Mouse (Mus musculus): Measurements from ENCODE around the gene Hnrnpul2.
"Not testable (repeated sequence)": the region's sequence is repeated elsewhere in the genome, so short reads cannot be mapped to it uniquely, and the experiment has no call there.

Hnrnpul2 gene

DNA sequence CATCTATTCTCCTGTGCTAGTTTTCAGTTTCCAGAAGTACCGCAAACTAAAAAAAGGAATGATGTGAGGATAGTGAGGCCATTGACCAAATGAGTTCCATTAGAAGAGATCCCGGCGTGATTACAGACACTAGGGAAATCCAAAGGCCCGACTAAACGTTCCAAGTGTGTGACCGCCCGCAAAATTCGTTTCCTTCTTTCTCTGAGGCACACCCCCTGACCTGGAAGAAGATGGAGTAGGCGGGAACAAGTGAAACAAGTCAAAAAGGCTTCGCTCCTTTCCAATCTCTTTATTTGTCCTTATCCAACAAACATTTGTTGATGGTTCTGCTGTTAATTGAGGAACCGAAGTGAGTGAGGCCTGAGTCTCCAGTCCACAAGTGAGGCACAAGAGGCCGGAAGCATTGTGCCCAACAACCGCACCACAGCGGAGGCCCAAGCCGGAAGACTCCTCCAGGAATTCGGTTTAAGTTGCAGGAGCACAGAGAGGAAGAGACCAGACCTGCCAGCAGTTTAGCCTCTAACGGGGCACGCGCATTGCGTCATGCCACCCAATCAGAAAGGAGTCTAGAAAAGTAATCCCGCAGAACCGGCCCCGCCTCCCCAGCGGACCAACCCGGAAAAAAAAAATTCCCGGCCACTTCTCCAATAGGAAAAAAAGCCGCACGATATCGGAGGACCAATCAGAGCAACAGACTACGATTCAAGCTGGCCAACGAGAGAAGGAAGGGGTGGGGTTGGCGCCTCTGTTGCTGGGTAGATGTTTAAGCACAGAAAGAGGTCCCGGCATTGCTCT, 812 bp upstream of the Hnrnpul2 start, which contains the start of gene Ttc9c:
Ttc9c (minus strand) TSS at position 533 of the 795 bp plus-strand sequence.
- DNase-seq, result peak; percentile 86 to 90

DNA sequence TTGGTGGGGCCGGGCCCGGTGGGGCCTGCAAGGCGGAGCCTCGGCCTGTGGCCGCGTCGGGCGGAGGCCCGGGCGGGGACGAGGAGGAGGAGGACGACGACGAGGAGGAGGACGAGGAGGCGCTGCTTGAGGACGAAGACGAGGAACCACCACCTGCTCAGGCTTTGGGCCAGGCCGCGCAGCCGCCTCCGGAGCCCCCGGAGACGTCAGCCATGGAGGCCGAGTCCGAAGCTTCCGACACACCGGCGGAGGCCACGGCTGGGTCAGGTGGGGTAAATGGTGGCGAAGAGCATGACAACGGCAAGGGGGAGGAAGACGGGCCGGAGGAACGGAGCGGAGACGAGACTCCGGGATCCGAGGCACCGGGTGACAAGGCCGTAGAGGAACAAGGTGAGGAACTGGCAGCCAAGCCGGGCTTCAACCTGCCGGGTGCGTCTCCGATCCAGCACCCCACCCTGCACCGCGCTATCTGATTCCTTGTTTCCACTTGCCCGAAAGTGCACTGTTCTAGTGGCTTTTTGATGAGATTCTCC, 680 bp downstream of the Hnrnpul2 start:
- no peak for DNase-seq

DNA sequence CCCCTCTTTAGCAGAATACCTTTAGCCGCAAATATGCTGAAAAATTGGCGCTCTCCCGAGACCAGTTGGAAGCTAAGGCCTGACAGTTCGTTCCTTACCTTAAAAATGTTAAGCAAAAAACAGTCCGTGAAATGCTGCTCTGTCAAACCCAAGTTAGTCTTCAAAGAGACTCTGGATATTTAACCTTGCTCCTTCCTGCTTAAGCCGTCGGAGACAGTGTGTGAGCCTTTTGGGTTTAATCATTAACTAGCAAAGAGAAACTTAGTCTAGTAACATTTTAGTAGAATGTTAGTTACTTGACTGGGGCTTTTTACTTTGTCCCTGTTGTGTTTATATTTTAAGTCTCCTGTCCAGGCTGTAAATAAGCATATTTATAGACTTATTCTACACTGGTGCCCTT, 1.3 kb downstream of the Hnrnpul2 start:
- no peak for DNase-seq

DNA sequence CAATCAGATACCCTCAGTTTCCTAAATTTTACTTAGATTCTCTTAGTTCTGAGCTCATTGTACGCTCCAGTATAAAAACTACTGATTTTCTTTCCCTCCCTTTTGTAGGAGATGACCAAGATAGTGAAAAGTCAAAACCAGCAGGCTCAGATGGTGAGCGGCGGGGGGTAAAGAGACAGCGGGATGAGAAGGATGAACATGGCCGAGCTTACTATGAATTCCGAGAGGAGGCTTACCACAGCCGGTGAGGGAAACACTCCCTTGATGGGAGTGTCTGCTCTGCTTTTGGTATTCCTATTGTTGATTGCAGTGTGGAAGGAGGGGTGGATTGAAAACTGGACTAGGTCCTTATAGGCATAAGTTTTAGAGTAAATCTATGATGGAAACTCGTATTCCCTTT, 2.9 kb downstream of the Hnrnpul2 start:
- DNase-seq, result no peak

DNA sequence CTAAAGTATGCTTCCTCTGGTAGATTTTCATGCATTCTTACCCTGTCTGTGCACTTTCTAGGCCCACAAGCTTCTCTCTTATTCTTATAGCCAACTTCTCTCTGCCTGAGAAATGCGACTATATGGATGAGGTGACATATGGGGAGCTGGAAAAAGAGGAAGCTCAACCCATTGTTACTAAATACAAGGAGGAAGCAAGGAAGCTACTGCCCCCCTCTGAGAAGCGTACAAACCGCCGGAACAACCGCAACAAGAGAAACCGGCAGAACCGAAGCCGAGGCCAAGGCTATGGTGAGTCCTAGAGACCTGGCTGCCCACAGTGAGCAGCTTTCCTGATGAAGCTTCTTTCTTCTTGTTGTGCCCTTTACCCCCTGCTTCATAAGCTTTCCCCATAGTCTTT, 9.8 kb downstream of the Hnrnpul2 start, which contains the start of gene AC129217.1:
AC129217.1 (plus strand) TSS at position 114 of the 400 bp plus-strand sequence.
- no peak for DNase-seq

DNA sequence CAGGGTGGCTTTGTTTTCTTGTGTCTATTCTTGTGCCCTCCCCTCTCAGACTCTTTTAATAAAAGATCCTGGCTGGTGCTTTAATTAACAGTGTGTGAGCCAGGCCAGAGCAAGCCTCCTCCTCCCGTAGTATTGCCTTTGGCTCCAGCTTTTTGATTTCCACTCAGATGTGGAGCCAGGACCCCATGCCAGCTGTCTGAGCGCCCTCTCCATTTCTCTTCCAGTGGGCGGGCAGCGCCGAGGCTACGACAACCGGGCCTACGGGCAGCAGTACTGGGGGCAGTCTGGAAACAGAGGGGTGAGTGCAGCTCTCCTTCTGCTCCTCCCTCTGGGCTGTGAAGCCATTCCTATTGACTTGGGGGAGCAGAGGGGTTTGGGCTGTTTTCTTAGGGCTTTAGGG, 10.9 kb downstream of the Hnrnpul2 start:
- no peak for DNase-seq

DNA sequence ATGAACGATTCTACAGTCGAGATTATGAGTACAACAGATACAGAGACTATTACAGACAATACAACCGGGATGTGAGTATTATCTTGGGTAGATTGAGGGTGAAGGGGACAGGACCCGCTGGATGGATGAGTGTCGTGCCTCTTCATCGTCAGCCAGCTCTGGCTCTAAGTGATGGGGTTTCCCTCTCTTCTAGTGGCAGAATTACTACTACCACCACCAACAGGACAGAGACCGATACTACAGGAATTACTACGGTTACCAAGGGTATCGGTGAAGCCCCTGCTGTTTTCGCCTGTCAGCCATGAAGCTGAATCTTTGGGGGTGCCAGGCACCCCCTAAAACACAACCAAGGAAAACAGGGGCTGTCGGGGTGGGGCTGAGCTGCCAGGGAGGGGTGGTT, 11.5 kb downstream of the Hnrnpul2 start:
- DNase-seq, result no peak

DNA sequence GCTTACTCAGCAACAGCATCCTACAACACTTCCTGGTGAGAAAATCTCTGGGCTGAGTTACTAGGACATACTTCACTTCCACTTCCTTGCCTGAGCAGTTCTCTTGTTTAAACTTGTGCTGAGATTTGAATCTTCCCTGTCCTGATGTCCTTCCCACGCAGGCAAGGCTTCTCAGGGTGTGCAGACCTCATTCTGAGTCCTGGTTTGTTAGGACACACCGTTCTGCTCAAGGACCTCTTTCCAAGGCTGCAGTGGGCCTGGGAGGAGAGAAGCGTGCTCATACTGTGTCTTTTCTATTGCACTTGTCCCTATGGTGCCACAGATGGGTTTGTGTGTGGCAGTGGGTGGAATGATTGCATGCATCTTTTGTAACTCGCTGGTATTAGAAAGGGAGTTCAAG, 13.2 kb downstream of the Hnrnpul2 start:
- no peak for DNase-seq

DNA sequence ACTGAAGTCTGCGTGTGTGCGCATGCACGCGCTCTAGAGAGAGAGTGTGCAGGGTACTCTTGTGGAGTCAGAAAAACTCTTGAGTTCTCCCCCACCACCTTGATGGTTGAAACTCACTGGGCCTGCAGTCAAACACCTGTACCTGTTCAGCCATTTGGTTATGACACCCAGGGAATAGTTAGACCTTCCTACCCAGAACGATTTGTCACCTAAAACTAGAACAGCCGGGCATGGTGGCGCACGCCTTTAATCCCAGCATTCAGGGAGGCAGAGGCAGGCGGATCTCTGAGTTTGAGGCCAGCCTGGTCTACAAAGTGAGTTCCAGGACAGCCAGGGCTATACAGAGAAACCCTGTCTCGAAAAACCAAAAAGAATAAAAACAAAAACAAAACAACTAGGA, 16.5 kb downstream of the Hnrnpul2 start:
- DNase-seq, result not testable (repeated sequence)

DNA sequence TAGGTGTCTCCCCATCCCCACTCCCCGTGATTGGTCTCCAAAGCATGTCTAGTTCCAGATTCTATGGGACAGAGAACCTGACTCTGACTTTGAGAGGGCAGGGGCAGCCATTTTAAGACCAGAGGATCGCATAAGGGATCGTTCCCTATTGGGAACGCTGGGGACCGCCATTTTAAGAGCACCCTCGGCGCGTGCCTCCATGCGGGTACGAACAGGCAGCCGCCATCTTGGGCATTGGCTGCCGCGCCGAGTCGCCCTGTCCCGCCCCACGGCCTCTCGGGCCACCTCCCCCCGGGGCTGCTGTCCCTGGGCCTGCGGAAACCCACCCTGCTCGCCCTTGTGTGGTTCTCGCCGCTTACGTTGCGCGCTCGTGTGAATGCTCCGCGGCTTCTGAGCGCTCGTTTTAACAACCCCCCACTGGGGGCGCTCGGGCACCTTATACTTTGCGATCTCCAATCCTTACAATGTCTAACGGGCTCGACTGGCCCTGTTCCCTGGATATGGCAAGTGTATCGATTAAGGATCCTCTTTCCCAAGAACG, 17.5 kb downstream of the Hnrnpul2 start, which contains the start of gene Bscl2:
Bscl2 (plus strand) TSS at position 217 of the 541 bp plus-strand sequence.
- peak; percentile 67 to 87 for DNase-seq

DNA sequence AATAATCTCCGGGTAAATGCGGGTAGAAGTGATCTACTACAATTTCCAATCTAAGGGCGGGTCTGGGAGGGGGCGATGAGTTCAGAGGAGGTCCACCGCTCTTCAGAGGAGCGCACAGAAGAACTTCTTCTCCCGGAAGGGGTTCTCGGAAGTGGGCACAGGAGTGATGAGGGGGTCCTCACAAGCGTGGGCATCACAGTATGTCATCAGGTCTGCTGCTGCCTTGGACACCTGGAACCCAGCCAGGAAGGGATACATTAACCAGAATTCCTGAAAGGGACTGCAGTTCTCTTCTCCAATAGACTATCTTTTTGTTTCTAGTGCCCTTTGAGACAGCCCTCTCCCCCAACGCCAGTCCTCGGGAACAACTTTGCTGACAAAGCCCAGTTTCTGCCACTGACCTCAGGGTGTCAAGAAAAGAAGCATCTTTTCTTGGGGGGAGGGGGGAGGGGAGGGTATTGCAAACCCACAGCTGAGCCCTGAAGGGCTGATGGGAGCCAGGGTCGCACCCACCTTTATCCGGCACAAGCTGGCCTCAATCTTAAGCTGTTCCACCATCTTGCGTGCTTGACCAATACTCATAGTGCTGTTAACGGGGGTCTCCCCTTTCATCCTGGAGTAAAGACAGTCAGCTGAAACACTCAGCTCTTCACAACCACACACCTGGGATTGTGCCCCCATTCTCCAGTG, 18.4 kb downstream of the Hnrnpul2 start:
- DNase-seq, result peak in 1 of 2 experiments; percentile 27

DNA sequence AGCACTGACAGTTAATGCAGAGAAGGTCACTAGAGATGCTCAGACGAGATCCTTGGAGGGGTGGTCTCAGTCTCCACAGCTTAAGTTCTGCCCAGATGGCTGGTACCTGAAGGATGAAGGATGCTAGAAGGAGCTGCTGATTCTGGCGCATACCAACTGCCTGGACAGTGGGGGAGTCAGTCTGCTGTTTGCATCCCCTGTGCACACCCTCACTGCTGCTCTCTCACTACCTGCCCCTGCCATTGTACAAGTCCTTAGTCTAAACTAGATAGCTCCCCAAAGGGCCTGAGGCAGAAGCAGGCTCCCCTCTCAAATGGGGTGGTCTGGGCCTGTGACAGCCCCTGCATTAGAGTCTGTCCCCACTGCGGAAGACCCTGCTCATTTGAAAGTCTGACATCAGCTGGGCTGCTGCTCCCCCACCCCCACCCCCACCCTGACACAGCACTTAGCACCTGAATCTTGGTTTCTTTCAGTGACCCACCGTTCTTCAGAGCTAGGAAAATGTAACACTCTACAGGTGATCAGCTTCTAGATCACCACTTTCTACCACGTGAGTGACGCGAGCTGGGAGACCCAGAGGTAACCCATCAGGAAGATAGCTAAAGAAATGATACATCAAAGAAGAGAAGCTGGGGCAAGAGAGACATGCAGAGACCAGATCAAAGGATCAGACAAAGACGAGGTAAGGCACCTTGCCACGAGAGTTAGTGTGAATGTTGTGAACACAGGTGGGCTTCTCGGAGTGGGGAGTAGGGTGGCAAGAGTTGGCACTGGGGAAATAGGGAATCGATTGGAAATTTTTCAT, 19.5 kb downstream of the Hnrnpul2 start, which contains the start of gene Gng3:
Gng3 (minus strand) TSS at position 92 of the 805 bp plus-strand sequence.
- DNase-seq, result no peak

DNA sequence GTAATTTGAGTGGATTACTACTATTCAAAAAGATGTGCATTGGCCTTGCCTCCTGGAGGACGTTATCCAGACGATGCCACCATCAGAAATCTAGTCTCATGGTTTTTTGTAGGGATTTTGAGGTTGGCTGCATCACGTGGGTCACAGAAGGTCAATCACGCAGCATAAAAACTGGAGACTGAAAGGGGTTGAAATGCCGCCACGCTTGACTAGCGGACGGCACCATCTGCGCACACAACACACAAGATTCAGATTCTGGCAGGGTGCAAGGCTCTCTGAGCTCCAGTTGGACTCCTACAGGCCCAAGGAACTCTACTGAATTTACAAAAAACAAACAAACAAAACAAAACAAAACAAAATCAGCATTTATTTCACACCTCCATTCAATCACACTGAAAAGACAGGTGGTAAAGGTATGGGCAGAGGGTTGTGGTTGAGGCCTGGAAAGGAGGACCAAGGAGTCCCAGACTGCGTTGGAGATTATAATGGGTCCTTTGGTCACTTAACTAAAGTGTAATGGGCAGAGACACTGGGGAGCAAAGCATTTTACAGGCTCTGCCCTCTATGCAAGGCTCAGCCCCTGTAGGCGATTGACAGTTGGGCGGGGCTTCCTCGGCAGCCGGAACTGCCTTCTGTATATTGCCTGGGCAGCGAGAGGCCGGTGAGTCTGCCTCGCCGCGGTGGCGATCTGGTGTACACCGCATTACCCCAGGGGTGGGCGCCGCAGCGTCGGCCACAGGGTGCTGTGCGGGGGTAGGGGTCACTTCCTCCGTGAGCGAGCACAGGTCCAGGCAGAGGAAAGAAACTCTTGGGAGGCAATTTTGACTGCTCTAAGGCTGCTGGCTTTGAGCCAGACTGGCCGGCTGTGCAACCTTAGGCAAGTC, 20.3 kb downstream of the Hnrnpul2 start:
- DNase-seq, result peak; percentile 62 to 74

DNA sequence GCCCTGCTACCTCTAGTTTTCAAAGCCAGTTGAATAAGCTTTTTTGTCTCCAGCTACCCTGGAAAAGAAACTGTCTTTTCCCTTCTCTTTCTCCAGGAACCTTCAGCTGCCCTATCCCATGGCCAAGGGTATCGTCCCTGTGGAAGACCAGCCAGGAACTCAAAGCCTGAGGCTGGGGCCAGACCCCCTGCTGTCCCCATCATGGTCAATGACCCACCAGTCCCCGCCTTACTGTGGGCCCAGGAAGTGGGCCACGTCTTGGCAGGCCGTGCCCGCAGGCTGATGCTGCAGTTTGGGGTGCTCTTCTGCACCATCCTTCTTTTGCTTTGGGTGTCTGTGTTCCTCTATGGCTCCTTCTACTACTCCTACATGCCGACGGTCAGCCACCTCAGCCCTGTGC, 21.2 kb downstream of the Hnrnpul2 start:
- DNase-seq, result no peak

DNA sequence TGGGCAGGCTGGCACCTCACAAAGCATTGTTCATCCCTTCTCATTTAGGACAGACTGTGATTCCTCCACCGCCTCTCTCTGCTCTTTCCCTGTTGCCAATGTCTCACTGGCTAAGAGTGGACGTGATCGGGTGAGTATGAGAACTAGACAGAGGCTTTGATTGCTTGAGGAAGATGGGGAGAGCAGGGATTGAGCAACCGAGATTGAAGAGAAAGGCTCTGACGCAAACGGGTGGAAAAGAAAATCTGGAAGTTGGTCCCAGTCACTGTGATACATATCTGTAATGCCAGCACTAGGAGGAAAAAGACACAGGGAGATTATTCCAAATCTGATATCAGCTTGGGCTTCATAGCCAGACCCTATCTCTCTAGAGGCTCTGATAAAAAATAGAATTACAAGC, 23.2 kb downstream of the Hnrnpul2 start:
- no peak for DNase-seq

DNA sequence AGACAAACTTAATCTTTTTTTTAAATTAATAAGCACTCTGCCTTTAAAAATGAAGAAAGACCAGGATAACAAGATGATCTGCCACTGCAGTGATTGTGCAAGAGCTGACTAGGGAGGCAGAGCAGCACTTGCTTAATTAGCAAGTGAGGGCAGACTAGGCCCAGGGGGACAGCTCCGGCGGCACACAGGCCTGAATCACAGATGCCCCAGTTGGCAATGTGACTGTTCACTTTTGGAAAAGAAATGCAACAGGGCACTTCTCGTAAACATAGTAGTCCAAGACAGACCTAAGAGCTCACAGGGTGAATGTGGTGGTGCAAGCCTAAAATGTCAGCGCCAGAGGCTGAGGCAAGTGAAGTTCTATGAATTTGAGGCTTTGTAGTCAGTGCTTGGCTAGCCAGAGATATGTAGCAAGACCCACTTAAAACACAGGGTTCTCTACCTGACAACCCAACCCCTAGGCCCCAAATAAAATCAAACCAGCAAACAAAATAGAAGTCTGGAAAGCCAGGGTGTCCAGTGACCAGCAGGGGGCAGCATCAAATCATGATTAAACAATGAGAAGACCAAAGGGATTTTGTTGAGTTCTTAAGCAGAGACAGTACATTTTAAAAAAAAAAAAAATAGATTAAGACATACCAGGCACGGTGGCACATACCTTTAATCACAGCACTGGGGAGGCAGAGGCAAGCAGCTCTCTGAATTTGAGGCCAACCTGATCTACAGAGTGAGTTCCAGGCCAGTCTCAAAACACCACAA, 24.7 kb downstream of the Hnrnpul2 start:
- peak in 1 of 2 experiments; percentile 83 for DNase-seq

DNA sequence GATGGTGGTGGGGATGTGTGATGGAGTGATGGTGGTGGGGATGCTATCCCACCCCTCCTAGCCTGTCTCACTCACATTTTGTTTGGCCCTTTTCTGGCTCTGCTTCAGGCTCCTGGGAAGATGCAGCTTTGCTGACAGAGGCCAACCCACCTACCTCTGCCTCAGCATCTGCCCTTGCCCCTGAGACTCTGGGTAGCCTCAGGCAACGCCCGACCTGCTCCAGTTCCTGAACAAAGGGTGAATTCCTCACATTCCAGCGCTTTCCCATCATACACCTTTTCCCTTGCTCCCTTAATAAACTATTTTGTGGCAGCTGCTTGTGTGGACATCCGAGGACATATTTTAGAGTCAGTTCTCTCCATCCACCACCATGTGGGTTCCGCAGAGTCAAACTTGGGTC, 28.5 kb downstream of the Hnrnpul2 start:
- no peak for DNase-seq

DNA sequence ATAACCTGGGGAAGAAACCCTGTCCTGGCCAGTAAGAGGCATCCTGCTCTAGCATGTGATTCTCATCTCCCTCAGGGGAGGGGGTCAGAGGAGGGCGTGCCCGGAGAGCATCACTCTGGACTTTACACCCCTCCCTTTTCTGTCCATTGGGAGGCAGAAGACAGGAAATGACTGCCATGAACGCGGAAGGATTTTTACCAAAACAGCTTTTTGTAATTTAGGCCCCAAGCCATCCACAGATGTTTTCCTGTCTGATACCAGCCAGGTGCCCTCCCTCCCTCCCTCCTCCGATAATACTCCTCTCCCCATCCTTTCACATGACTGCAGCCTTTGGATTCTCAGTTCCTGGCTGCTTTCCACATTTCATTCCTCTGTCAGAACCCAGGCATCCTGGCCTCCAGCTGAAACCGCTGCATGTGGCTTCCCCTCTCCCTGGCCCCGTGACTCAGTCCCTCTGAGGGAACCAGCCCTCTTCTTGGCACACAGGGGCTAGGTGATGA, 30.6 kb downstream of the Hnrnpul2 start, which contains the start of gene Lrrn4cl:
Lrrn4cl (plus strand) TSS at position 367 of the 500 bp plus-strand sequence.
- no peak for DNase-seq

DNA sequence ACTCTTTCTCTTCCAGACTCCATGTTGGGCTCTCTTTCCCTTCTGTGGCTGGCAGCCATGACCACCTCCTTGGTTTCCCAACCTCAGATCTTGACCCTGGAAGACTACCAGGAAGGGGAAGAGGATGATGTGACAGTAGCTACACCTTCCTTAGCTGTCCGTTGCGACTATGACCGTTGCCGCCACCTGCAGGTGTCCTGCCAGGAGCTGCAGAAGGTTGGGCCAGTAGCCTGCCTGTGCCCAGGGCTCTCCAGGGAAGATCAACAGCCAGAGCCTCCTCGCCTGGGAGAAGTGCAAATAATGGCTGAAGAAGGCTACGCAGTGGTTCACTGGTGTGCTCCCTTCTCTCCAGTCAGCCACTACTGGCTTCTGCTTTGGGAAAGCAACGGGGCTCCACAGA, 31.8 kb downstream of the Hnrnpul2 start:
- no peak for DNase-seq

DNA sequence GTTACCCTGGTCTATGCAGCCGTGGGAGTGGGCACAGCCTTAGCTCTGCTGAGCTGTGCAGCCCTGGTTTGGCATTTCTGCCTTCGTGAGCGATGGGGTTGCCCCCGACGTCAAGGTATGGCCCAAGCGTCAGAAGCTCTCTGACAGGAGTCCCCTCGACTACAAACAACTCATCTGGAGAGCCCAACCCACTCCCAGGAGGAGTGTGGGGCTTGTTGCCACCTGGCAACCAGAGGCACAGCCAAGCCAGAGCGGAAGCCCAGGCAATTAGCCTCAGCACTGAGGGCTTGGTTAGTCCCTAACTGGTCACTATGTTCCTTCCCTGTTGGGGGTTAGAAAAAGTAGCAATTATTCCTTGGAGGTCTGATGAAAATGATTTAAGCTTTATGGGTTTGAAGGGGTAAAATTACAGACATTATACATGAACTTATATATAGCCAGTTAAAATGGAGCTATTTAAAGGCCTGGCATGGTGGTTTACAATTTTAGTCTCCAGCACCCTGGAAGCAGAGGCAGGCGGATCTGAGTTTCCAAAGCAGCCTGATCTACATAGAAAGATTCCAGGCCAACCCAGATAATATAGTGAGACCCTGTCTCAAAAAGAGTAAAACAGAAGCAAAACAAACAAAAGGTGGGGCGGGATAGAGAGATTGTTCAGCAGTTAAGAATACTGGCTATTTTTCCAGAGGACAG, 32.6 kb downstream of the Hnrnpul2 start:
- no peak for DNase-seq
